Mouse (Mus musculus) forebrain, postnatal 0 days (tissue): ENCODE measurements around the gene Efna2. TPM values are rescaled to one million over a fixed set of nuclear protein-coding genes. Genes with fewer than 3 reads are reported as not detected.

Experiments used
- ATAC-seq: fragments of 200-750 bp; cut with Nextera tagmentation; 2 replicates; pipeline ENCODE4 v1.8.0; 2017; ENCODE audit warnings: mild to moderate bottlenecking, moderate library complexity
- DNase-seq: peaks from one replicate; pipeline ENCODE4 v3.0.0-alpha.2; 2015
- H3K27ac ChIP-seq: fragments of 300-500 bp; sonication (generic); 2 replicates; pipeline ENCODE4 v1.5.1; 2014; ENCODE audit warnings: low read depth, mild to moderate bottlenecking, antibody characterized with exemption, low read length, moderate library complexity, mixed read lengths
- H3K27me3 ChIP-seq: fragments of 300-500 bp; sonication (generic); 2 replicates; pipeline ENCODE4 v1.6.1; 2014; ENCODE audit warnings: mild to moderate bottlenecking, low read length, mixed read lengths; ENCODE audit not compliant: insufficient read depth
- H3K36me3 ChIP-seq: fragments of 300-500 bp; sonication (generic); 2 replicates; pipeline ENCODE4 v1.6.1; 2014; ENCODE audit warnings: mild to moderate bottlenecking, moderate library complexity; ENCODE audit not compliant: insufficient read depth
- H3K4me1 ChIP-seq: fragments of 300-500 bp; sonication (generic); 2 replicates; pipeline ENCODE4 v1.6.1; 2014; ENCODE audit warnings: antibody characterized with exemption; ENCODE audit not compliant: insufficient read depth
- H3K4me2 ChIP-seq: fragments of 300-500 bp; sonication (generic); 2 replicates; pipeline ENCODE4 v1.6.1; 2014; ENCODE audit warnings: low read depth, mild to moderate bottlenecking, moderate library complexity
- H3K4me3 ChIP-seq: fragments of 300-500 bp; sonication (generic); 2 replicates; pipeline ENCODE4 v1.5.1; 2014; ENCODE audit warnings: low read depth, low read length, mixed read lengths
- H3K9ac ChIP-seq: fragments of 300-500 bp; sonication (generic); 2 replicates; pipeline ENCODE4 v1.6.1; 2014; ENCODE audit warnings: mild to moderate bottlenecking
- H3K9me3 ChIP-seq: fragments of 300-500 bp; sonication (generic); 2 replicates; pipeline ENCODE4 v1.6.1; 2016; ENCODE audit warnings: low read length
- CTCF ChIP-seq: sonication (generic); IDR thresholded peaks from 2 replicates; pipeline ENCODE4 v1.5.1; 2016; ENCODE audit warnings: antibody characterized with exemption, control low read depth, low read depth
- WGBS: fragments of 180-500 bp; shearing (Covaris S2); extraction: QIAGEN DNeasy Blood & Tissue Kit; methylation state at CpG from one replicate; pipeline ENCODE4 v1.1.7; 2014; 5-methylcytosine and 5-hydroxymethylcytosine counted together
- polyA plus RNA-seq: library from polyadenylated mRNA; unstranded; fragments of >200 nt; fragmentation: Nextera tagmentation; extraction: Ambion mirVana; gene quantifications from 2 replicates; pipeline ENCODE4 v1.2.1, GENCODE M21; 2015
- total RNA-seq: library from RNA; depleted of rRNA; stranded (reverse); fragments of >200 nt; gene quantifications from 2 replicates; pipeline ENCODE4 v1.2.3, GENCODE M21; 2014

Gene Efna2
- total and polyA plus RNA-seq, 2 experiments from 2014 or later, result 29.0 to 31.3 TPM

DNA sequence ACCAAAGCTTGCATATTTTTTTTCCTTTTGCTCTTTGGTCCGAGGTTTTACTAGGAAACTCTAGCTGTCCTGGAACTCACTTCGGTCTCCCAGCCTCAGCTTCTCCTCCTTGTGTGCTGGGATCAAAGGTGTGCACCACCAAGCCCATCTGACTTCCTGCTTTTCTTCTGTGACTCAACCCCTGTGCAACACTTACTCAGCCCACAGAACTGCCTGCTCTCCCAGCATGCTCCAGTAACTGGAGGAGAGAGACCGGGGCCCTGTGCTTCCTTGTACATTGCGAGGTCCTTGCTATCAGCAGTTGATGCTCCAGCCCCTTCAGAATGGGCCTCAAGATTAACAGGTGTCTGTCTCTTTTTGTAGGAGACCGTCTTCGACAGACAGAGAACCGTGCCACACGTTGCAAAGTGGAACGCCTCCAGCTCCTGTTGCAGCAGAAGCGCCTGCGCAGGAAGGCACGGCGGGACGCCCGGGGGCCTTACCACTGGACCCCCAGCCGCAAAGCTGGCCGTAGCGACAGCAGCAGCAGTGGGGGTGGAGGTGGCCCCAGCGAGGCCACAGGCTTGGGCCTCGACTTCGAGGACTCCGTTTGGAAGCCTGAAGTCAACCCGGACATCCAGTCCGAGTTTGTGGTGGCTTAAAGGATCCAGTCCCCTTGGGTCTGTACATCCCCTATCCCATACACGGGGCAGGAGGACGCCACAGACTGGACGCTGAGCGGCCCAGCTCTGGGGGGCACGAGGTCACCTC, 23.1 kb upstream of the Efna2 start:
- no peak for TF ChIP-seq CTCF
- 82% methylated on average over 29 of the region's 29 CpGs for WGBS
- no peak for DNase-seq

DNA sequence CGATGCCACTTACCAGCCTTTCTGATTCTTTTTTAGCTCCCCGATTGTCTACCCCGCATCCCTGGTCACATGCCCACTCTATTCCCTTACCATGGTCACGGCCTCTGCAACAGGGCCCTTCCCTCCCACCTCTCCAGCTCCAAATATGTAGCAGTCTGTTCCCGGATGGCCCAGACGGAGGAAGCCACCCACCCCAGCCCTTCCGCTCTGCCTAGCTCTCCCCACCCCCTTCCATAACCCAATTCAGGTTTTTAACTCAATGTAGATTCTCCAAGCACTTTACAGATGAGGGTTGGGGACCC, 22.6 kb upstream of the Efna2 start:
- DNase-seq (no peak), ATAC-seq (no peak)
- Histone ChIP-seq H3K36me3 (peaks cover 50% of the 10 kb centered on the region), H3K9me3 (no peaks in the 10 kb centered on the region), H3K4me3 (no peak overlapping the region), H3K27me3 (no peaks in the 10 kb centered on the region), H3K4me1 (peaks cover 24% of the 10 kb centered on the region), H3K4me2 (no peak overlapping the region), H3K27ac (peak overlapping the region; percentile 87), H3K9ac (no peak overlapping the region)
- 48% methylated on average over 7 of the region's 7 CpGs for WGBS
- TF ChIP-seq CTCF, result no peak

More for the DNA sequence above, 23.1 kb upstream of the Efna2 start:
- Histone ChIP-seq H3K4me2 (no peak overlapping the region), H3K27ac (peak overlapping the region; percentile 87), H3K9me3 (no peaks in the 10 kb centered on the region), H3K27me3 (no peaks in the 10 kb centered on the region), H3K4me3 (no peak overlapping the region), H3K9ac (no peak overlapping the region), H3K4me1 (peaks cover 27% of the 10 kb centered on the region), H3K36me3 (peaks cover 50% of the 10 kb centered on the region)
- ATAC-seq, result no peak

DNA sequence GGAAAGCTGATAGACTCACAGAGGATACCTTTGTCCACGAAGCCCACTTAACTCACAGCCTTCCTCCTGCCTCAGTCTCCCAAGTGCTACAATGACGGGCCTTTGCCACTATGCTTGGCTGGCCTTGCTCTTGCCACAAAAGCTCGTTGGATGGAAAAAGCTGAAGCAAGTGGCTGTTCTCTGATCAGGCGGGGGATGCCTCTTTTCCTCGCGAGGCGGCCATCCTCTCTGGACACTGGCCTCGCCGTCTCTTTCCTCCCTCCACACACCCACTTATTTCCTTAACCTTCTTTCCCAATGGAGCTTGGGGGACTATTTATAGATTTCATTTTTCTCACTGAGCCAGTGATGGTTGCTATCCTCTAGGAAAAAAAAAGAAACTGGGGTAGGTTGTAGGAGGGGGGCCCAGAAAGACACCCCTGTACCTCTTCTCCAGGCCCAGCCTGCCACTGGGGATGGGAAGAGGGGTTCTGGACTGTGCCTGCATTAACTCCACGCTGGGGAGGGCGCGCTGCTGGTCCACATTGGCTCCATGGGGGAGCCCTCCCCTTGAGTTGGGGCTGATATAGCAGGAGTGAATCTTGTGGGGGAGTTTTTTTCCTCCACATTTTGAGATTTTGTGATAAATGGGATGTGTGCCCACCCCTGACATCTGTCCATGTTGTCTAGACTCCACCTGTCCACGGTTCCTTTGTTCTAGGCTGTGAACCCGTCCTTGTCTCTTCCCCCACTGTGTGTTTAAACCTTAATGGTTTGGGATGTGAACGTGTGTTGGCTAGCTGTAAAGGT, 21.9 kb upstream of the Efna2 start:
- no peak for TF ChIP-seq CTCF
- H3K9ac ChIP-seq, result peak overlapping the region; percentile 18; the same call in 1 of the 2 replicates
- no peaks in the 10 kb centered on the region for H3K27me3 ChIP-seq
- ATAC-seq (no peak), DNase-seq (peak; percentile 32)
- H3K4me1 ChIP-seq, result peaks cover 18% of the 10 kb centered on the region
- no peaks in the 10 kb centered on the region for H3K9me3 ChIP-seq
- no peak overlapping the region for H3K4me2 ChIP-seq
- 45% methylated on average over 15 of the region's 15 CpGs for WGBS
- H3K36me3 ChIP-seq, result peaks cover 50% of the 10 kb centered on the region
- no peak overlapping the region for H3K4me3 ChIP-seq
- peak overlapping the region; percentile 87 for H3K27ac ChIP-seq

DNA sequence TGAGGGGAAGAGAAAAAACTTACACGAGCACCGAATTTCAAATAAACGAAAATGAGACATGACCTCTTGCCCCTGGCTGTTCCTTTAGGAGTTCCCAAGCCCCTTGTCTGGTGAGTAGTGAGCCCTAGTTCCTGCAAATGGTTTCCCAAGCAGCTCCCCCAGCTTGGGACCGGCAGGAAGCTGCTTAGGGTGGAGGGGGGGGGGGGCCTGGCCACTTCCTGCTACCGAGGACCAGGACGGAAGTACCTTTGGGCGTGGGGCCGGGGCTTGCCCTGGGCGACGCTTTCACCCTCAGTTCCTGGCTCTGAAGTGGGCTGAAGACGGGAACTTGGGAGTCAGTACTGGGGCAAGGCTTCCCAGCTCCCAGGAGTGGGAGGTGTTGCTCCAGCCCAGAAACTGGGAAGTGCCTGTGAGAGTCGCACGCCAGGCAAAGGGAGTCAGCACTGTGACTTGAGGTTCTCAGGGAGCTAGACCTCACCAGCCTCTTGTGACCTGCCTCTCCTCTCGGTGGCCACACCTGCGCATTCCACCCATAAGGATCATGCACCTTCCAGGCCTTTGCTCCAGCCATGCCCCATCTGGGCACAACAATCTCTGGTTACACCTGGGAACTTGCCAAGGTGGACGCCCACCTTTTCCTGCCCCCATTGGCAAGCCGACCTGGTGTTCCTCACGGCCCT, 20.8 kb upstream of the Efna2 start:
- H3K27me3 ChIP-seq, result no peaks in the 10 kb centered on the region
- peaks cover 9% of the 10 kb centered on the region for H3K4me1 ChIP-seq
- H3K4me2 ChIP-seq, result 0 out of 2 replicates have a peak overlapping the region, but pooled peaks have one; percentile 80
- peak overlapping the region; percentile 47; the same call in 1 of the 2 replicates for H3K9ac ChIP-seq
- ATAC-seq (no peak), DNase-seq (peak; percentile 53)
- no peaks in the 10 kb centered on the region for H3K9me3 ChIP-seq
- WGBS, result 15% methylated on average over 18 of the region's 18 CpGs
- H3K4me3 ChIP-seq, result no peak overlapping the region
- H3K27ac ChIP-seq, result peak overlapping the region; percentile 87
- TF ChIP-seq CTCF, result no peak
- H3K36me3 ChIP-seq, result peaks cover 42% of the 10 kb centered on the region

DNA sequence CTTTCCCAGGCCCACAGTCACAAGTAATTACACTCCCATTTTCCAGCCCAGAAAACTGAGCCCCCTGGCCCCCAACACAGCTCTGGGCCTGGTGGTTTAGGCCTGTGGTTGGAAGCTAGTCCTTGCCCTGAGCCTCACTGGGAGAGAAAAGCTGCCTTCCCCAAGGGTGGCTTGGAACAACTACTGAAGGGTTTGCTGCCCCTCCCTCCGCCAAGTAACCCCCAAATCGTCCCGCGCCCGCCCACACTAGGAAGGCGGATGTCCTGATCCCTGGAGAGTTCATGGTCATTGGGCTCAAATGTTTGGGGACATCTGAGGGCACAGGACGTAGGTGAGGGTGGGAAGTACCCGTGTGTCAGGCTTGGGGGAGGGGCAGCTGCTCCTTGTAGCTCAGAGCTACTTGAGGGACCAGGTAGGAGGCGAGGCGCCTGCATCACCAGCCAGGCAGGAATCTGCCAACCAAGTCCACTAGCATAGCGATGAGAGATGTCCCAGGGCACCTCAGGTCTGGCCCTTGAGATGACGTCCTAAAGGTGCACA, 20.2 kb upstream of the Efna2 start:
- ATAC-seq, result peak; percentile 8; the same call in 1 of the 2 replicates
- 7% methylated on average over 12 of the region's 12 CpGs for WGBS
- DNase-seq, result no peak

DNA sequence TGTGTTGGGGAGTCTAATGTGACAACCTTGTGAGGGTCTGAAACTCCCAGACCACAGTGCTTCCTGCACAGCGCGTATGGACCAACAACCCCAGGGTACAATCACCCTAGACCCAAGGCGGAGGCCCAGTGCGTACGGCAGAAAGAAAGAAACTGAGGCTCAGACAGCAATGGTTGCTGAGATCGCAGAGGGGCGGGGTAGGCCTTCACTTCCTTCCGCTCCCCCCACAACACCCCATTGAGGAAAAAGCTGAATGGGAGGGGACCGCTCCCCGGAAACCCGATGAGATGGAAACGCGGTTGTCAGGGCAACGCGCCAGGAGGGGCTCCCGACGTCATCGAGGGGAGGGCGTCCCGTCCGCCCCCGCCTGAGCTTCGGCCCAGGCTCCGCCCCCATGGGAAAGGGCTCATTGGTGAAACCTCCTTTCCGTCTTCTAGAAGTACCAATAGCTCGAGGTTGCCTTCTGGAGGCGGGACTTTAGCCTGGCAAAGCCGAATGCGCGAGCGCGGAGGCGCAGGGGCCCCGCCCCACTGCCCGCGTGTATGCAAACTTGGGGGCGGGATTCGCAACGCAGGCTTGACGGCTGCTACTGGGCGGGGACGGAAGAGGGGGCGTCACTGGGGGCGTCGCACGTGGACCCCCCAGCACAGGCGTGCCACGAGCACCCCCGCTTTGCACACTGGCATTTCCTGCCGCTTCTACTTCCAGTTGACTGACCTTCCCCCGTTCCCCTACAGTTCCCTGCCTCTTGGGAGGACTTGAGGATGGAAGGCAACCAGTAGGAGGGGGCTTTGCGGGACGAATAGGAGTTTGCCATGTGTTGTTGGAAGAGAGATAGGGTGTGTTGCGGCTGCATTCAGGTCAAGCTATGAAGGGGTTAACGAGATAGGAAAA, 19.5 kb upstream of the Efna2 start:
- H3K4me2 ChIP-seq, result peak overlapping the region; percentile 80
- WGBS, result under 1% methylated on average over 55 of the region's 55 CpGs

More for the DNA sequence above, 20.2 kb upstream of the Efna2 start:
- no peaks in the 10 kb centered on the region for H3K27me3 ChIP-seq
- peak overlapping the region; percentile 29 for H3K4me3 ChIP-seq
- TF ChIP-seq CTCF, result no peak
- peak overlapping the region; percentile 87 for H3K27ac ChIP-seq
- H3K4me1 ChIP-seq, result peaks cover 9% of the 10 kb centered on the region
- peak overlapping the region; percentile 47 for H3K9ac ChIP-seq
- H3K36me3 ChIP-seq, result peaks cover 36% of the 10 kb centered on the region
- no peaks in the 10 kb centered on the region for H3K9me3 ChIP-seq
- peak overlapping the region; percentile 80 for H3K4me2 ChIP-seq

More for the DNA sequence above, 19.5 kb upstream of the Efna2 start:
- ATAC-seq (peak; percentile 94), DNase-seq (peak; percentile 100)
- peaks cover 12% of the 10 kb centered on the region for H3K4me1 ChIP-seq
- H3K9me3 ChIP-seq, result no peaks in the 10 kb centered on the region
- peak overlapping the region; percentile 47 for H3K9ac ChIP-seq
- peak overlapping the region; percentile 87 for H3K27ac ChIP-seq
- H3K4me3 ChIP-seq, result peak overlapping the region; percentile 42
- peaks cover 28% of the 10 kb centered on the region for H3K36me3 ChIP-seq
- H3K27me3 ChIP-seq, result no peaks in the 10 kb centered on the region
- TF ChIP-seq CTCF, result peak; percentile 25
